Mouse (Mus musculus) heart, adult 2 months (tissue): ENCODE measurements around the gene Acad12.

Experiments
- CTCF ChIP-seq: fragments of 200-600 bp; IDR thresholded peaks from 2 replicates; pipeline ENCODE4 v1.8.1; 2022; ENCODE audit warnings: antibody characterized with exemption, mild to moderate bottlenecking, moderate library complexity
- EP300 ChIP-seq: fragments of 200-500 bp; IDR thresholded peaks from 2 replicates; pipeline ENCODE4 v1.6.1; 2011; ENCODE audit warnings: low read depth, low read length, control low read depth; ENCODE audit not compliant: insufficient read depth
- POLR2A ChIP-seq: fragments of 200-500 bp; IDR thresholded peaks from 2 replicates; pipeline ENCODE4 v1.6.1; 2011; ENCODE audit warnings: mild to moderate bottlenecking, low read depth, low read length, control low read depth; ENCODE audit not compliant: insufficient read depth

- no peak for TF ChIP-seq CTCF
- no peak for TF ChIP-seq POLR2A
- TF ChIP-seq EP300: no peak
These were observed 48.0 kb downstream of the Acad12 start for GRCm38 (mm10) chr5:121570787-121571186.
